Mouse (Mus musculus) layer of hippocampus, adult 9-11 months (tissue): ENCODE measurements around the gene Dlgap4.

Experiments
- DNase-seq: peaks from one replicate; pipeline ENCODE4 v3.0.0; 2022

Dlgap4 gene

GRCm38 (mm10) chr2:156663162-156663561 is 49.7 kb downstream of the Dlgap4 start:
- DNase-seq = peak; percentile 33

GRCm38 (mm10) chr2:156664407-156664806 is 50.9 kb downstream of the Dlgap4 start:
- DNase-seq = peak; percentile 41

- peak; percentile 56 for DNase-seq
These were observed 51.6 kb downstream of the Dlgap4 start for GRCm38 (mm10) chr2:156664993-156665518.

- DNase-seq = no peak
These were observed 52.2 kb downstream of the Dlgap4 start for GRCm38 (mm10) chr2:156665620-156666196.

- peak; percentile 88 for DNase-seq
These were observed 52.7 kb downstream of the Dlgap4 start for GRCm38 (mm10) chr2:156666231-156666630.

- DNase-seq = no peak
These were observed 53.8 kb downstream of the Dlgap4 start for GRCm38 (mm10) chr2:156667290-156667689.

- no peak for DNase-seq
These were observed 55.1 kb downstream of the Dlgap4 start for GRCm38 (mm10) chr2:156668625-156669024.

- peak; percentile 83 for DNase-seq
These were observed 59.8 kb downstream of the Dlgap4 start for GRCm38 (mm10) chr2:156673307-156673706.

GRCm38 (mm10) chr2:156673881-156674669 is 60.6 kb downstream of the Dlgap4 start:
- peak; percentile 35 for DNase-seq

GRCm38 (mm10) chr2:156676885-156677284 is 63.4 kb downstream of the Dlgap4 start:
- DNase-seq = no peak

GRCm38 (mm10) chr2:156678112-156678511 is 64.6 kb downstream of the Dlgap4 start:
- no peak for DNase-seq

GRCm38 (mm10) chr2:156682965-156683364 is 69.5 kb downstream of the Dlgap4 start:
- DNase-seq = peak; percentile 34

GRCm38 (mm10) chr2:156685999-156686398 is 72.5 kb downstream of the Dlgap4 start:
- DNase-seq = peak; percentile 38

- DNase-seq = no peak
These were observed 73.2 kb downstream of the Dlgap4 start for GRCm38 (mm10) chr2:156686754-156687153.

- DNase-seq = no peak
These were observed 75.1 kb downstream of the Dlgap4 start for GRCm38 (mm10) chr2:156688604-156689003.

GRCm38 (mm10) chr2:156690833-156691232 is 77.3 kb downstream of the Dlgap4 start:
- DNase-seq = no peak

- no peak for DNase-seq
These were observed 78.2 kb downstream of the Dlgap4 start for GRCm38 (mm10) chr2:156691746-156692145.

- no peak for DNase-seq
These were observed 79.8 kb downstream of the Dlgap4 start for GRCm38 (mm10) chr2:156693241-156693807.

GRCm38 (mm10) chr2:156697261-156697660 is 83.8 kb downstream of the Dlgap4 start:
- DNase-seq = no peak

- DNase-seq = no peak
These were observed 84.7 kb downstream of the Dlgap4 start for GRCm38 (mm10) chr2:156698168-156698567.

GRCm38 (mm10) chr2:156705473-156705872 is 92.0 kb downstream of the Dlgap4 start:
- peak; percentile 66 for DNase-seq

GRCm38 (mm10) chr2:156716683-156717082 is 103.2 kb downstream of the Dlgap4 start:
- DNase-seq = no peak
